Mouse (Mus musculus): ENCODE results near the gene Hapln1.

Gene Hapln1

GRCm38 (mm10) chr13:89597354-89597753, 57.8 kb downstream of the Hapln1 start:
- no peak for DNase-seq (ENCODE audit: low read depth, low spot score)

GRCm38 (mm10) chr13:89600466-89600865, 60.9 kb downstream of the Hapln1 start:
- no peak for DNase-seq (ENCODE audit: low read depth, low spot score)

DNA sequence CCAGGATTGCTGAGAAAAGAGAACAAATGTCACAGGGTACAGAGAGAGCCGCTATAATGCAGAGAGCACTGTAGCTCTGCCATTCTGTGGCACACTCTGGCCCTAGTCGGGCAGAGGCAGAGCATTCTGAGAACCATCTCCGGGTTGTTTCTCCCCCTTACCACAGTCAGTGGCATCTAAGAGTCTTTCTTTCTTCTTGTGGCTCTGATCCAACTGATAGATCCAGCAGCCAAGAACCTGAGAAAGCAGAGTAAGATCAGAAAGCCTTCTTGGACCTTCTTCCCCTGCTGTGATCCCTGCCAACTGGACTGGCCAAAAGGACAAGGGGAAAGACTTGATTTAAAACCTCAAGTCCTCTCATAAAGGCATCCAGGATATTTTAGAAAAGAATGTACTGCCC, 63.7 kb downstream of the Hapln1 start:
- no peak for DNase-seq (ENCODE audit: low read depth, low spot score)

GRCm38 (mm10) chr13:89607399-89607798, 67.8 kb downstream of the Hapln1 start:
- DNase-seq (ENCODE audit: low read depth, low spot score): no peak

GRCm38 (mm10) chr13:89619064-89619463, 79.5 kb downstream of the Hapln1 start:
- no peak for DNase-seq (ENCODE audit: low read depth, low spot score)

GRCm38 (mm10) chr13:89634137-89634683, 94.6 kb downstream of the Hapln1 start:
- DNase-seq (ENCODE audit: low read depth, low spot score): peak; percentile 68

DNA sequence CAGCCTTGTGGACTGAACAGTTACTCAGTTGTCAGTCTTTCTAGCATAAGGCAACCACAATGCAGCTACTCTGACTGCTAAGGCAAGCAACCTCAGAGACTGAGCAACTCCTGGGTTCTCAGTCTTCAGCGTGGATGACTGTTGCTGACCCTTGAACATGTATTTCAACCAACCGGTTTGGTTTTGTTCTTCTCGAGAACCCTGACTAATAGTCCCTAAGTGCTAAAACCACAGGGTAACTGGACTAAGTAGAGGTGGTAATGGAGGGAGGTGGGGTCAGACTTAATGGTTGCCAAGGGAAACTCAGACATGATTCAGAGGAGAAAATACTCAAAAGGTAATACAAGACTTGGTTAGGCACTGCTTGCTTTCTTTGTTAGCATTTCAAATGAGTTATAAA, 97.4 kb downstream of the Hapln1 start:
- no peak for DNase-seq (ENCODE audit: low read depth, low spot score)

DNA sequence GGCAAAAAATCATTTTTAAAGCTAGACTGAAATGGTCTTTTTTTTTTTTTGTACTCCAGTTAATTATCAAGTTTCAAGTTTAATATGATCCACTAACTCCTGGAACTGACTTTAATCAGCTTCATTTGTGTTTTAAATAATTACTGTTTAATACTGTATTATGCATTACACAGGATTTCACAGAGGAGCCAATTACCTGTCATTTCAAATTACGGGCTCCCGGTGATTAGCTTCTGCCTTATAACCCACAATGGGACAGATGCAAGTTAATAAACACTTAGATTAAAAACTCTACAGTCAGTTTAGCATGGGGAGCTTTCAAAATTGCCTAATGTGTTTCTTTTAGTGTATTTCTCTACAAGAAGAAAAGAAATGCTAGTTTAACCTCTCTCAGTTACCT, 106.0 kb downstream of the Hapln1 start:
- no peak for DNase-seq (ENCODE audit: low read depth, low spot score)

GRCm38 (mm10) chr13:89652773-89653172, 113.2 kb downstream of the Hapln1 start:
- DNase-seq (ENCODE audit: low read depth, low spot score): no peak

- no peak for DNase-seq (ENCODE audit: low read depth, low spot score)
Observed at GRCm38 (mm10) chr13:89653279-89653678, 113.7 kb downstream of the Hapln1 start.

DNA sequence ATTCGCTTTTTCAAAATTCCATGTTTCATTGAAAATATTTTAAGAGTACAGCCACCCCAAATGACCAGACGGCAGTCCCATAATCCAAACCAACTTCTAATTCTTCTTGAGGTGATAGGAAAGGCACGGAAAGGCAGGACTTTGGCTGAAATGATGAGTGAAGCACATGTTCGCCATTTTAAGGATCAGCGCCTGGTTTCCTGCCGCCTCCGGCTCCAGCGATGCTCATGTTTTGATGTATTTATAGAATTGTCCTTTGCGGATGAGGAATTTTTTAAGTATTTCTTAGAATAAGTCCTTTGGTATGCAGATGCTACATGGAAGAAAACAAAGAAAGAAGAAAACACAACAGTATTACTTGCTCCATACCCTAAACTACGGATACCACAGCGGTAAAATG, 117.5 kb downstream of the Hapln1 start:
- DNase-seq (ENCODE audit: low read depth, low spot score): no peak

Data from R1 (cell line).